Mouse (Mus musculus) neural tube, embryonic 14.5 days (tissue): Measurements from ENCODE around the gene Parp3. TPM values are rescaled to one million over a fixed set of nuclear protein-coding genes. Genes with fewer than 3 reads are reported as not detected.

Experiments
- ATAC-seq: fragments of 200-750 bp; cut with Nextera tagmentation; 2 replicates; pipeline ENCODE4 v1.8.0; 2017; ENCODE audit warnings: low read depth, mild to moderate bottlenecking, moderate TSS enrichment, moderate library complexity
- H3K27ac ChIP-seq: fragments of 300-500 bp; sonication (generic); 2 replicates; pipeline ENCODE4 v1.5.1; 2014; ENCODE audit warnings: low read depth, mild to moderate bottlenecking, control low read depth, low read length, moderate library complexity, mixed read lengths
- H3K27me3 ChIP-seq: fragments of 300-500 bp; sonication (generic); 2 replicates; pipeline ENCODE4 v1.6.1; 2014; ENCODE audit warnings: low read length; ENCODE audit not compliant: control insufficient read depth, insufficient read depth
- H3K36me3 ChIP-seq: fragments of 300-500 bp; sonication (generic); 2 replicates; pipeline ENCODE4 v1.6.1; 2014; ENCODE audit warnings: low read length, mixed read lengths; ENCODE audit not compliant: control insufficient read depth, insufficient read depth
- H3K4me1 ChIP-seq: fragments of 300-500 bp; sonication (generic); 2 replicates; pipeline ENCODE4 v1.6.1; 2014; ENCODE audit warnings: low read length; ENCODE audit not compliant: control insufficient read depth, insufficient read depth
- H3K4me2 ChIP-seq: fragments of 300-500 bp; sonication (generic); 2 replicates; pipeline ENCODE4 v1.6.1; 2014; ENCODE audit warnings: mild to moderate bottlenecking, low read depth, low read length, control low read depth
- H3K4me3 ChIP-seq: fragments of 300-500 bp; sonication (generic); 2 replicates; pipeline ENCODE4 v1.5.1; 2014; ENCODE audit warnings: low read depth, low read length, control low read depth, mixed read lengths
- H3K9ac ChIP-seq: fragments of 300-500 bp; sonication (generic); replicated peaks from 2 replicates; pipeline ENCODE4 v1.6.1; 2014; ENCODE audit warnings: low read depth, mild to moderate bottlenecking, control low read depth, low read length, mixed read lengths
- H3K9me3 ChIP-seq: fragments of 300-500 bp; sonication (generic); 2 replicates; pipeline ENCODE4 v1.6.1; 2016; ENCODE audit warnings: low read length; ENCODE audit not compliant: control insufficient read depth
- WGBS: fragments of 180-500 bp; shearing (Covaris S2); extraction: QIAGEN DNeasy Blood & Tissue Kit; methylation state at CpG from one replicate; pipeline ENCODE4 v1.1.7; 2014; 5-methylcytosine and 5-hydroxymethylcytosine counted together
- polyA plus RNA-seq: library from polyadenylated mRNA; unstranded; fragments of >200 nt; fragmentation: Nextera tagmentation; extraction: Ambion mirVana; gene quantifications from 2 replicates; pipeline ENCODE4 v1.2.1, GENCODE M21; 2014

The Parp3 gene
- polyA plus RNA-seq, result 0.17 and 0.36 TPM in 2 replicates

GRCm38 (mm10) chr9:106476924-106477484 lies at the start of gene Parp3:
Gene Parp3, minus strand, starts transcription at chr9:106476949.
- ATAC-seq, result peak; percentile 98
- Histone ChIP-seq H3K9ac (peak within 1 kb of the TSS; percentile 57), H3K4me3 (peak within 1 kb of the TSS; percentile 62), H3K4me2 (peak within 1 kb of the TSS; percentile 87), H3K9me3 (no peaks in the 10 kb centered on the region), H3K27ac (no peak within 1 kb of the TSS), H3K4me1 (peaks cover 9% of the 10 kb centered on the region), H3K27me3 (no peaks in the 10 kb centered on the region), H3K36me3 (peaks cover 7% of the 10 kb centered on the region; the same call in 1 of the 2 replicates)
- under 1% methylated on average over 41 of the region's 41 CpGs for WGBS

- Histone ChIP-seq H3K27me3 (no peaks in the 10 kb centered on the region), H3K9me3 (no peaks in the 10 kb centered on the region), H3K4me3 (no peak overlapping the region), H3K36me3 (no peaks in the 10 kb centered on the region), H3K4me1 (no peaks in the 10 kb centered on the region), H3K9ac (no peak overlapping the region), H3K27ac (no peak overlapping the region), H3K4me2 (no peak overlapping the region)
- ATAC-seq, result no peak
- WGBS, result 78% methylated on average over 8 of the region's 8 CpGs
Measured at GRCm38 (mm10) chr9:106519909-106520308, 43.2 kb upstream of the Parp3 start.

GRCm38 (mm10) chr9:106519433-106519832 lies 42.7 kb upstream of the Parp3 start:
- no peak overlapping the region for H3K9ac ChIP-seq
- no peaks in the 10 kb centered on the region for H3K4me1 ChIP-seq
- no peak overlapping the region for H3K4me3 ChIP-seq
- H3K36me3 ChIP-seq, result no peaks in the 10 kb centered on the region
- H3K27me3 ChIP-seq, result no peaks in the 10 kb centered on the region
- no peak overlapping the region for H3K27ac ChIP-seq
- WGBS, result 77% methylated on average over 2 of the region's 2 CpGs
- H3K4me2 ChIP-seq, result no peak overlapping the region
- no peaks in the 10 kb centered on the region for H3K9me3 ChIP-seq
- no peak for ATAC-seq

GRCm38 (mm10) chr9:106514273-106514672 lies 37.5 kb upstream of the Parp3 start, which contains the start of gene Iqcf5:
Gene Iqcf5, plus strand, starts transcription at chr9:106514573.
- no peaks in the 10 kb centered on the region for H3K9me3 ChIP-seq
- H3K4me3 ChIP-seq, result no peak within 1 kb of the TSS
- no peak within 1 kb of the TSS for H3K4me2 ChIP-seq
- no peaks in the 10 kb centered on the region for H3K36me3 ChIP-seq
- no peak for ATAC-seq
- H3K27me3 ChIP-seq, result no peaks in the 10 kb centered on the region
- no peak within 1 kb of the TSS for H3K9ac ChIP-seq
- WGBS, result 89% methylated on average over 4 of the region's 4 CpGs
- no peak within 1 kb of the TSS for H3K27ac ChIP-seq
- H3K4me1 ChIP-seq, result no peaks in the 10 kb centered on the region

- Histone ChIP-seq H3K36me3 (no peaks in the 10 kb centered on the region), H3K4me3 (no peak overlapping the region), H3K4me2 (no peak overlapping the region), H3K27ac (no peak overlapping the region), H3K27me3 (no peaks in the 10 kb centered on the region), H3K9ac (no peak overlapping the region), H3K9me3 (no peaks in the 10 kb centered on the region), H3K4me1 (no peaks in the 10 kb centered on the region)
- ATAC-seq, result no peak
- whole genome bisulfite sequencing, result 82% methylated on average over 6 of the region's 6 CpGs
Measured at GRCm38 (mm10) chr9:106513566-106513965, 36.8 kb upstream of the Parp3 start.

- Histone ChIP-seq H3K9me3 (no peaks in the 10 kb centered on the region), H3K4me3 (no peak overlapping the region), H3K27me3 (no peaks in the 10 kb centered on the region), H3K9ac (no peak overlapping the region), H3K27ac (no peak overlapping the region), H3K4me1 (no peaks in the 10 kb centered on the region), H3K36me3 (no peaks in the 10 kb centered on the region), H3K4me2 (no peak overlapping the region)
- ATAC-seq, result no peak
- 75% methylated on average over 13 of the region's 13 CpGs for WGBS
Measured at GRCm38 (mm10) chr9:106512729-106513450, 36.1 kb upstream of the Parp3 start.

- H3K36me3 ChIP-seq, result no peaks in the 10 kb centered on the region
- ATAC-seq, result no peak
- H3K27ac ChIP-seq, result no peak overlapping the region
- no peak overlapping the region for H3K4me2 ChIP-seq
- no peaks in the 10 kb centered on the region for H3K4me1 ChIP-seq
- H3K27me3 ChIP-seq, result no peaks in the 10 kb centered on the region
- 95% methylated on average over 10 of the region's 10 CpGs for WGBS
- H3K9me3 ChIP-seq, result no peaks in the 10 kb centered on the region
- no peak overlapping the region for H3K9ac ChIP-seq
- H3K4me3 ChIP-seq, result no peak overlapping the region
Measured at GRCm38 (mm10) chr9:106509356-106509755, 32.6 kb upstream of the Parp3 start.

- H3K9me3 ChIP-seq, result no peaks in the 10 kb centered on the region
Measured at GRCm38 (mm10) chr9:106504246-106504645, 27.5 kb upstream of the Parp3 start.

GRCm38 (mm10) chr9:106501846-106502245 lies 25.1 kb upstream of the Parp3 start:
- 87% methylated on average over 22 of the region's 22 CpGs for WGBS
- H3K4me1 ChIP-seq, result no peaks in the 10 kb centered on the region
- ATAC-seq, result no peak
- no peak overlapping the region for H3K4me2 ChIP-seq
- H3K27me3 ChIP-seq, result no peaks in the 10 kb centered on the region
- no peak overlapping the region for H3K27ac ChIP-seq
- H3K36me3 ChIP-seq, result no peaks in the 10 kb centered on the region
- H3K4me3 ChIP-seq, result no peak overlapping the region
- no peaks in the 10 kb centered on the region for H3K9me3 ChIP-seq
- no peak overlapping the region for H3K9ac ChIP-seq

More at GRCm38 (mm10) chr9:106504246-106504645, 27.5 kb upstream of the Parp3 start:
- no peaks in the 10 kb centered on the region for H3K36me3 ChIP-seq
- no peak for ATAC-seq
- no peak overlapping the region for H3K4me2 ChIP-seq
- no peak overlapping the region for H3K9ac ChIP-seq
- 77% methylated on average over 6 of the region's 6 CpGs for WGBS
- H3K4me1 ChIP-seq, result no peaks in the 10 kb centered on the region
- no peaks in the 10 kb centered on the region for H3K27me3 ChIP-seq
- no peak overlapping the region for H3K4me3 ChIP-seq
- no peak overlapping the region for H3K27ac ChIP-seq
